Mouse (Mus musculus) gastrocnemius, adult 2 months (tissue): ENCODE measurements around the gene Mdga2. TPM values are rescaled to one million over a fixed set of nuclear protein-coding genes. Genes with fewer than 3 reads are reported as not detected.

Experiments
- DNase-seq: peaks from one replicate; pipeline ENCODE4 v3.0.0; 2022
- H3K27ac ChIP-seq: fragments of 200-600 bp; 2 replicates; pipeline ENCODE4 v1.8.1; 2022; ENCODE audit warnings: mild to moderate bottlenecking
- H3K4me3 ChIP-seq: fragments of 200-600 bp; 2 replicates; pipeline ENCODE4 v1.8.1; 2022; ENCODE audit warnings: mild to moderate bottlenecking, moderate library complexity
- CTCF ChIP-seq: fragments of 200-600 bp; IDR thresholded peaks from 2 replicates; pipeline ENCODE4 v1.8.1; 2022; ENCODE audit warnings: antibody characterized with exemption, mild to moderate bottlenecking, moderate library complexity
- intact Hi-C: fragments of 180-260 bp; cut with DNase I; formaldehyde crosslinking; loops from one replicate; pipeline ENCODE4 v1.15.1; 2025
- total RNA-seq, 2 experiments: library from RNA; stranded (reverse); gene quantifications; 2 replicates each; pipeline ENCODE4 v1.2.3; 2021

The Mdga2 gene
- total RNA-seq, 2 experiments from 2014 or later = 0.08 TPM; not detected in 1

- Histone ChIP-seq H3K4me3 (no peak overlapping the region), H3K27ac (no peak overlapping the region)
- intact Hi-C loops = no loop called here
- no peak for DNase-seq
- TF ChIP-seq CTCF = no peak
Observed at GRCm38 (mm10) chr12:67017192-67017591, 205.2 kb downstream of the Mdga2 start.

- TF ChIP-seq CTCF = no peak
- intact Hi-C loops = no loop called here
Observed at GRCm38 (mm10) chr12:67011368-67011767, 211.0 kb downstream of the Mdga2 start.

GRCm38 (mm10) chr12:67010318-67010717 lies 212.0 kb downstream of the Mdga2 start:
- DNase-seq = no peak
- no peak for TF ChIP-seq CTCF
- no peak overlapping the region for H3K27ac ChIP-seq
- H3K4me3 ChIP-seq = no peak overlapping the region
- intact Hi-C loops = no loop called here

More at GRCm38 (mm10) chr12:67011368-67011767, 211.0 kb downstream of the Mdga2 start:
- no peak overlapping the region for H3K4me3 ChIP-seq
- no peak overlapping the region for H3K27ac ChIP-seq
- DNase-seq = no peak

GRCm38 (mm10) chr12:67009191-67009590 lies 213.2 kb downstream of the Mdga2 start:
- no peak overlapping the region for H3K27ac ChIP-seq
- no peak overlapping the region for H3K4me3 ChIP-seq
- intact Hi-C loops = no loop called here
- DNase-seq = no peak
- TF ChIP-seq CTCF = no peak

GRCm38 (mm10) chr12:66954129-66954528 lies 268.2 kb downstream of the Mdga2 start:
- H3K27ac ChIP-seq = no peak overlapping the region
- intact Hi-C loops = no loop called here
- no peak for TF ChIP-seq CTCF
- no peak for DNase-seq
- H3K4me3 ChIP-seq = no peak overlapping the region

GRCm38 (mm10) chr12:66915741-66916140 lies 306.6 kb downstream of the Mdga2 start:
- intact Hi-C loops = no loop called here
- Histone ChIP-seq H3K27ac (no peak overlapping the region), H3K4me3 (no peak overlapping the region)
- DNase-seq = no peak
- TF ChIP-seq CTCF = no peak

GRCm38 (mm10) chr12:66899366-66899765 lies 323.0 kb downstream of the Mdga2 start:
- Histone ChIP-seq H3K4me3 (no peak overlapping the region), H3K27ac (no peak overlapping the region)
- DNase-seq = no peak
- intact Hi-C loops = no loop called here
- TF ChIP-seq CTCF = no peak

GRCm38 (mm10) chr12:66896790-66897189 lies 325.6 kb downstream of the Mdga2 start:
- no peak overlapping the region for H3K4me3 ChIP-seq
- no peak for TF ChIP-seq CTCF
- no peak overlapping the region for H3K27ac ChIP-seq
- intact Hi-C loops = no loop called here
- DNase-seq = no peak

- DNase-seq = no peak
- intact Hi-C loops = no loop called here
- TF ChIP-seq CTCF = no peak
- Histone ChIP-seq H3K4me3 (no peak overlapping the region), H3K27ac (no peak overlapping the region)
Observed at GRCm38 (mm10) chr12:66890296-66890695, 332.1 kb downstream of the Mdga2 start.

- DNase-seq = no peak
- Histone ChIP-seq H3K4me3 (no peak overlapping the region), H3K27ac (no peak overlapping the region)
- no peak for TF ChIP-seq CTCF
- intact Hi-C loops = no loop called here
Observed at GRCm38 (mm10) chr12:66889276-66889675, 333.1 kb downstream of the Mdga2 start.

- Histone ChIP-seq H3K4me3 (no peak overlapping the region), H3K27ac (no peak overlapping the region)
- intact Hi-C loops = no loop called here
- no peak for TF ChIP-seq CTCF
- DNase-seq = no peak
Observed at GRCm38 (mm10) chr12:66888636-66889035, 333.7 kb downstream of the Mdga2 start.

- intact Hi-C loops = no loop called here
- TF ChIP-seq CTCF = no peak
- peak; percentile 44 for DNase-seq
Observed at GRCm38 (mm10) chr12:66866199-66866598, 356.1 kb downstream of the Mdga2 start.

GRCm38 (mm10) chr12:66853167-66853566 lies 369.2 kb downstream of the Mdga2 start:
- no peak for DNase-seq
- no peak overlapping the region for H3K4me3 ChIP-seq
- H3K27ac ChIP-seq = no peak overlapping the region
- peak; percentile 49 for TF ChIP-seq CTCF
- intact Hi-C loops = no loop called here

More at GRCm38 (mm10) chr12:66866199-66866598, 356.1 kb downstream of the Mdga2 start:
- Histone ChIP-seq H3K27ac (no peak overlapping the region), H3K4me3 (no peak overlapping the region)

GRCm38 (mm10) chr12:66840336-66840735 lies 382.0 kb downstream of the Mdga2 start:
- intact Hi-C loops = no loop called here
- H3K4me3 ChIP-seq = no peak overlapping the region
- TF ChIP-seq CTCF = no peak
- H3K27ac ChIP-seq = no peak overlapping the region
- no peak for DNase-seq
